Mouse (Mus musculus) T-cell, adult 2 months (primary cell): ENCODE data around the gene Fam120a.

Experiments used
- DNase-seq: peaks from one replicate; pipeline ENCODE4 v3.0.0; 2022; ENCODE audit warnings: low spot score

Gene Fam120a

DNA sequence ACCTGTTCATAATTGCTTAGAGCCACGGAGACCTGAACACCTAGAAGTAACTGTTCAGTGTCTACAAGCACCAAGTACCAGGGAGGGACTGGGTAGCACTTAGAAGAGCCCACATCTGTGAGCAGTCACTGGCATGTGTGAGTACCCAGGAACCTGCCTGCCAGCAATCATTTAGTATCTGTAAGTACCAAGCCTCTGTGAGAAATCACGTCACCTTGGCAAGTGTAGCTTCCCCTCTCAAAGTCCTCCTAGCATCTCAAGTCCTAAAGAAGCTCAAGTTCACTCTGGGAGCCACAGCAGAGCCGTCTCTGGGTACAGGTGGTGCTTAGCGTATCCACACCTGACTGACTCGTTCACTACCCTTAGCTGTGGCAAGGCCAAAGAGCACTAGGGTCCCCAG is 116.1 kb downstream of the Fam120a start:
- no peak for DNase-seq

DNA sequence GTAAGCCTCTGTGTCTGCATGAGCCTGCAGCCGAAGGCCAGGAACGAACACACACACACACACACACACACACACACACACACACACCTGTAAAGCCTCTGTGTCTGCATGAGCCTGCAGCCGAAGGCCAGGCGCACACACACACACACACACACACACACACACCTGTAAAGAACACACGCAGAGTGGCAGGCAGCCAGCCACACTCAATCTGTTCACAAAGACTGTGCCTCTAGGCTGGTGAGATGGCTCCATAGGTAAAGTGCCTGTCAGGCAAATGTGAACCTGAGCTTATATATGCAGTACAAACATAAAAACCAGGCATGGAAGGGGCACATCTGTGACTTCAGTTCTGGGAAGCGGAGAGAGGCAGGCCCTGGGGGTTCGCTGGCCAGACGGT is 117.0 kb downstream of the Fam120a start:
- no peak for DNase-seq

GRCm38 (mm10) chr13:48850326-48850725 is 117.5 kb downstream of the Fam120a start:
- DNase-seq = no peak

DNA sequence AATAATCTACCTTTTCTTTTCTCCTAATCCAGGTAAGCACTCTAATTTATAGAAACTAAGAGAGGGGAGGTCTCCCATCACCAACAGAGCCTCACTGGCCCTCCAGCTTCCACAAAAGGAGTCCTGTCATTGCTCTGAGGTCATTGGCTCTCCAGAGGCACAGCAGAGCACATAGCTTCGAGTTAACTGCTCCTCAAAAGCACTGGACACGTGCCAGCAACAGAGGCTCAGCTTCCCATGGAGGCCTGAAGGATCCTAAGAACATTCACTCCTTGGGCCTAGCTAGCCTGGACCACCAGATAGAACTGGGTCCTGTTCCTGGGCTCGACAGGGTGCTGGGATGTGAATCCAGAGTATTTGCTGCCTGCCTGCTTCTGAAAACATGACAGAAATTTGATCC is 118.7 kb downstream of the Fam120a start:
- no peak for DNase-seq

DNA sequence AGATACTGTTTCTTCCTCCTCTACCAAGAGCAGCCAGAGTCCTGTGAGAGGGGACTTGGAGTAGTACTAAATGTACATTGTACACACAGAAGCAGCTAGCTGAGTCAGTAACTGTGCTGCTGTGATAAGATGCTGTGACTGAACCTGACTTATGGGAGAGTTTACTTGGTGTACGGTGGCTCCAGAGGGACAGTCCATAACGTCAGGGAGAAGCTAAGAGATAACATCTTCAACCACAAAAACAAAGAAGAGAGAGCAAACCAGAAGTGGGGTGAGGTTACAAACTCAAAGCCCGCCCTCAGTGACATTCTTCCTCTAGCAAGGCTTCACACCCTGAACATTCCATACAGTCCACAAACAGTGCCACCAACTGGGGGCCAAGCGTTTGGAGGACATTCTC is 122.5 kb downstream of the Fam120a start:
- DNase-seq = peak; percentile 74

GRCm38 (mm10) chr13:48843530-48843929 is 124.3 kb downstream of the Fam120a start:
- DNase-seq = peak; percentile 27

GRCm38 (mm10) chr13:48841905-48842592 is 125.8 kb downstream of the Fam120a start:
- no peak for DNase-seq

DNA sequence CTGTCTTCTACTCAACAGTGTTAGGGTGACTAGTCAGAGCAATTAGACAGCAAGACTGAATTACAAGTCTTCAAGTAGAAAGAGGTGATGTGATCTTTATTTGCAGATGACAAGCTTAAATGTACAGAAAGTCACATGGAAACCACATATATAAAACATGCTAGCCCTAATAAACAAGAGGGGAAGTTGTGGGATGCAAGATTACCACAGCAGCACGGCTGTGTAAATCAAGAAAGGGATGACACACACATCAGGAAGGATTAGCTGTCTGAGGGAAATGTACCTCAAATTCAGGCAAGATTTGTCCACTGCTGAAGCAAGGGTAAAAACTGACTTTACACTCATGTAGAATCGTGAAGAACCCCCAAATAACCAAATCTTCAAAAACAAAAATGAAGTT is 129.5 kb downstream of the Fam120a start:
- DNase-seq = no peak

DNA sequence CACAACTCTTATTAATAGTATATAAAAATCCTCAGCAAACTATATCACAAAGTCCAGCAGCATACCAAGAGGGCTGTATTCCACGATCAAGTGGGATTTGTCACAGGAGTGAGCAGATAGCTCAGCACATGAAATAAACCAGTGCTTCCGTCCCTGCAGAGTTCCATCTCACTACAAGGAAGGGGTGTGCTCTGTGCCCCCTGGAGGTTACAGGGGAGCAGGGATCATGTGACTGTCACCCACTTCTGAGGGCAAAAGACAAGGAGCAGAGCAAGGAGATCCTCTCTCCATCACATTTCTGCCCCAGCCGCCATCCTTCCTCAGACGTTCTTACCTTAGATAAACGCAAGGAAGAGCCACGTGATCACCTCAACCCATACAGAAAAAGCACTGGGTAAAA is 130.3 kb downstream of the Fam120a start:
- DNase-seq = no peak

GRCm38 (mm10) chr13:48830528-48831250 is 137.1 kb downstream of the Fam120a start:
- DNase-seq = no peak

- DNase-seq = no peak
These were observed 138.0 kb downstream of the Fam120a start for GRCm38 (mm10) chr13:48829780-48830179.
